Mouse (Mus musculus): Measurements from ENCODE around the gene Tmem252. TPM values are rescaled to one million over a fixed set of nuclear protein-coding genes. Genes with fewer than 3 reads are reported as not detected.
"Not testable (repeated sequence)": the region's sequence is repeated elsewhere in the genome, so short reads cannot be mapped to it uniquely, and the experiment has no call there.

The Tmem252 gene
- total RNA-seq, 2 experiments from 2014 or later: 0.10 to 0.21 TPM

- no peak for DNase-seq (ENCODE audit: low spot score in 2 of 2)
Observed at GRCm38 (mm10) chr19:24677242-24677984, 3.6 kb downstream of the Tmem252 start.

GRCm38 (mm10) chr19:24683016-24683720 lies 9.4 kb downstream of the Tmem252 start:
- no peak for DNase-seq (ENCODE audit: low spot score in 2 of 2)

GRCm38 (mm10) chr19:24686411-24686810 lies 12.6 kb downstream of the Tmem252 start:
- no peak for DNase-seq (ENCODE audit: low spot score in 2 of 2)

GRCm38 (mm10) chr19:24688327-24688726 lies 14.5 kb downstream of the Tmem252 start:
- DNase-seq (ENCODE audit: low spot score in 2 of 2): no peak

- DNase-seq (ENCODE audit: low spot score in 2 of 2): no peak
Observed at GRCm38 (mm10) chr19:24689531-24689930, 15.7 kb downstream of the Tmem252 start.

- no peak for DNase-seq (ENCODE audit: low spot score in 2 of 2)
Observed at GRCm38 (mm10) chr19:24692691-24693090, 18.9 kb downstream of the Tmem252 start.

- DNase-seq (ENCODE audit: low spot score in 2 of 2): no peak
Observed at GRCm38 (mm10) chr19:24697946-24698345, 24.1 kb downstream of the Tmem252 start.

GRCm38 (mm10) chr19:24698651-24699050 lies 24.8 kb downstream of the Tmem252 start:
- no peak for DNase-seq (ENCODE audit: low spot score in 2 of 2)

GRCm38 (mm10) chr19:24699196-24699595 lies 25.4 kb downstream of the Tmem252 start:
- no peak for DNase-seq (ENCODE audit: low spot score in 2 of 2)

- no peak for DNase-seq (ENCODE audit: low spot score in 2 of 2)
Observed at GRCm38 (mm10) chr19:24699910-24700309, 26.1 kb downstream of the Tmem252 start.

GRCm38 (mm10) chr19:24700664-24701063 lies 26.9 kb downstream of the Tmem252 start:
- DNase-seq (ENCODE audit: low spot score in 2 of 2): no peak

GRCm38 (mm10) chr19:24701716-24702115 lies 27.9 kb downstream of the Tmem252 start:
- no peak for DNase-seq (ENCODE audit: low spot score in 2 of 2)

GRCm38 (mm10) chr19:24703168-24703567 lies 29.4 kb downstream of the Tmem252 start:
- not testable (repeated sequence) for DNase-seq (ENCODE audit: low spot score in 2 of 2)

GRCm38 (mm10) chr19:24703680-24704079 lies 29.9 kb downstream of the Tmem252 start:
- DNase-seq (ENCODE audit: low spot score in 2 of 2): no peak

- no peak for DNase-seq (ENCODE audit: low spot score in 2 of 2)
Observed at GRCm38 (mm10) chr19:24704326-24704725, 30.5 kb downstream of the Tmem252 start.

- peak in 1 of 2 experiments; percentile 20 for DNase-seq (ENCODE audit: low spot score in 2 of 2)
Observed at GRCm38 (mm10) chr19:24705395-24705794, 31.6 kb downstream of the Tmem252 start.

GRCm38 (mm10) chr19:24707071-24707906 lies 33.5 kb downstream of the Tmem252 start:
- no peak for DNase-seq (ENCODE audit: low spot score in 2 of 2)

- DNase-seq (ENCODE audit: low spot score in 2 of 2): no peak
Observed at GRCm38 (mm10) chr19:24708032-24708431, 34.2 kb downstream of the Tmem252 start.

GRCm38 (mm10) chr19:24716303-24717097 lies 42.7 kb downstream of the Tmem252 start:
- DNase-seq (ENCODE audit: low spot score in 2 of 2): no peak

- no peak for DNase-seq (ENCODE audit: low spot score in 2 of 2)
Observed at GRCm38 (mm10) chr19:24718021-24718420, 44.2 kb downstream of the Tmem252 start.

- no peak for DNase-seq (ENCODE audit: low spot score in 2 of 2)
Observed at GRCm38 (mm10) chr19:24719504-24719903, 45.7 kb downstream of the Tmem252 start.

Data from gastrocnemius, postnatal 4 days (tissue).